Mouse (Mus musculus): ENCODE results near the gene Ackr3. TPM values are rescaled to one million over a fixed set of nuclear protein-coding genes. Genes with fewer than 3 reads are reported as not detected.
A peak's percentile ranks its signal among the peaks of the same experiment; 100 is the strongest.

Ackr3 gene
- polyA plus RNA-seq, 1 experiment from 2014 or later, result 51.0 TPM

GRCm38 (mm10) chr1:90209069-90209468 is 5.3 kb downstream of the Ackr3 start:
- ATAC-seq (ENCODE audit: insufficient number of reproducible peaks, insufficient read depth, low FRiP score, low read depth), result no peak
- Histone ChIP-seq H3K27ac (replicated peaks in 1 of 2; ENCODE audit: control insufficient read depth in 1 of 2, insufficient read depth in 1 of 2, low read depth in 2 of 2, low read length in 2 of 2) (no peak overlapping the region; a peak in 1 of 4 replicates), H3K36me3 (ENCODE audit: control insufficient read depth, insufficient read depth, low read length) (peaks cover 11% of the 10 kb centered on the region; the same call in 1 of the 2 replicates), H3K27me3 (ENCODE audit: control insufficient read depth, insufficient read depth, low read length) (no peaks in the 10 kb centered on the region), H3K4me3 (ENCODE audit: control insufficient read depth in 1 of 2, insufficient read depth in 1 of 2, low read depth in 1 of 2, low read length in 2 of 2) (peak overlapping the region in 1 of 2 experiments; percentile 47; a peak in 1 of 4 replicates), H3K9ac (ENCODE audit: low read length) (0 out of 2 replicates have a peak overlapping the region, but pooled peaks have one; percentile 38), H3K4me2 (ENCODE audit: low read length) (peak overlapping the region; percentile 65), H3K9me3 (ENCODE audit: control insufficient read depth, low read length) (no peaks in the 10 kb centered on the region), H3K4me1 (ENCODE audit: control insufficient read depth in 2 of 2, insufficient read depth in 2 of 2, low read length in 2 of 2) (peaks cover 15 to 25% of the 10 kb centered on the region in 2 experiments)
- WGBS, result 78% methylated on average over 5 of the region's 5 CpGs

GRCm38 (mm10) chr1:90209741-90210140 is 6.0 kb downstream of the Ackr3 start:
- H3K9ac ChIP-seq (ENCODE audit: low read length), result no peak overlapping the region

GRCm38 (mm10) chr1:90210346-90210745 is 6.6 kb downstream of the Ackr3 start:
- H3K9me3 ChIP-seq (ENCODE audit: control insufficient read depth, low read length), result no peaks in the 10 kb centered on the region
- peaks cover 12 to 25% of the 10 kb centered on the region in 2 experiments for H3K4me1 ChIP-seq (ENCODE audit: control insufficient read depth in 2 of 2, insufficient read depth in 2 of 2, low read length in 2 of 2)
- H3K27me3 ChIP-seq (ENCODE audit: control insufficient read depth, insufficient read depth, low read length), result no peaks in the 10 kb centered on the region
- 67% methylated on average over 6 of the region's 6 CpGs for WGBS
- H3K9ac ChIP-seq (ENCODE audit: low read length), result no peak overlapping the region
- peak overlapping the region; percentile 65 for H3K4me2 ChIP-seq (ENCODE audit: low read length)
- H3K36me3 ChIP-seq (ENCODE audit: control insufficient read depth, insufficient read depth, low read length), result peaks cover 18% of the 10 kb centered on the region
- H3K4me3 ChIP-seq (ENCODE audit: control insufficient read depth in 1 of 2, insufficient read depth in 1 of 2, low read depth in 1 of 2, low read length in 2 of 2), result no peak overlapping the region
- H3K27ac ChIP-seq (replicated peaks in 1 of 2; ENCODE audit: control insufficient read depth in 1 of 2, insufficient read depth in 1 of 2, low read depth in 2 of 2, low read length in 2 of 2), result no peak overlapping the region; a peak in 1 of 4 replicates
- no peak for ATAC-seq (ENCODE audit: insufficient number of reproducible peaks, insufficient read depth, low FRiP score, low read depth)

More at GRCm38 (mm10) chr1:90209741-90210140, 6.0 kb downstream of the Ackr3 start:
- Histone ChIP-seq H3K4me2 (ENCODE audit: low read length) (peak overlapping the region; percentile 65), H3K36me3 (ENCODE audit: control insufficient read depth, insufficient read depth, low read length) (peaks cover 18% of the 10 kb centered on the region), H3K9me3 (ENCODE audit: control insufficient read depth, low read length) (no peaks in the 10 kb centered on the region), H3K4me3 (ENCODE audit: control insufficient read depth in 1 of 2, insufficient read depth in 1 of 2, low read depth in 1 of 2, low read length in 2 of 2) (no peak overlapping the region), H3K4me1 (ENCODE audit: control insufficient read depth in 2 of 2, insufficient read depth in 2 of 2, low read length in 2 of 2) (peaks cover 12 to 25% of the 10 kb centered on the region in 2 experiments), H3K27ac (replicated peaks in 1 of 2; ENCODE audit: control insufficient read depth in 1 of 2, insufficient read depth in 1 of 2, low read depth in 2 of 2, low read length in 2 of 2) (no peak overlapping the region), H3K27me3 (ENCODE audit: control insufficient read depth, insufficient read depth, low read length) (no peaks in the 10 kb centered on the region)
- ATAC-seq (ENCODE audit: insufficient number of reproducible peaks, insufficient read depth, low FRiP score, low read depth), result no peak
- 50% methylated on average over 2 of the region's 2 CpGs for WGBS

GRCm38 (mm10) chr1:90210761-90211160 is 7.0 kb downstream of the Ackr3 start:
- Histone ChIP-seq H3K9me3 (ENCODE audit: control insufficient read depth, low read length) (no peaks in the 10 kb centered on the region), H3K36me3 (ENCODE audit: control insufficient read depth, insufficient read depth, low read length) (peaks cover 23% of the 10 kb centered on the region), H3K4me2 (ENCODE audit: low read length) (peak overlapping the region; percentile 65), H3K9ac (ENCODE audit: low read length) (no peak overlapping the region), H3K27me3 (ENCODE audit: control insufficient read depth, insufficient read depth, low read length) (no peaks in the 10 kb centered on the region), H3K4me3 (ENCODE audit: control insufficient read depth in 1 of 2, insufficient read depth in 1 of 2, low read depth in 1 of 2, low read length in 2 of 2) (no peak overlapping the region), H3K4me1 (ENCODE audit: control insufficient read depth in 2 of 2, insufficient read depth in 2 of 2, low read length in 2 of 2) (peaks cover 12 to 25% of the 10 kb centered on the region in 2 experiments), H3K27ac (replicated peaks in 1 of 2; ENCODE audit: control insufficient read depth in 1 of 2, insufficient read depth in 1 of 2, low read depth in 2 of 2, low read length in 2 of 2) (no peak overlapping the region)
- WGBS, result 53% methylated on average over 4 of the region's 4 CpGs
- ATAC-seq (ENCODE audit: insufficient number of reproducible peaks, insufficient read depth, low FRiP score, low read depth), result no peak

- H3K27ac ChIP-seq (replicated peaks in 1 of 2; ENCODE audit: control insufficient read depth in 1 of 2, insufficient read depth in 1 of 2, low read depth in 2 of 2, low read length in 2 of 2), result no peak overlapping the region
- H3K9me3 ChIP-seq (ENCODE audit: control insufficient read depth, low read length), result no peaks in the 10 kb centered on the region
- H3K36me3 ChIP-seq (ENCODE audit: control insufficient read depth, insufficient read depth, low read length), result peaks cover 28% of the 10 kb centered on the region
- peaks cover 12 to 22% of the 10 kb centered on the region in 2 experiments for H3K4me1 ChIP-seq (ENCODE audit: control insufficient read depth in 2 of 2, insufficient read depth in 2 of 2, low read length in 2 of 2)
- 95% methylated on average over 6 of the region's 6 CpGs for WGBS
- no peaks in the 10 kb centered on the region for H3K27me3 ChIP-seq (ENCODE audit: control insufficient read depth, insufficient read depth, low read length)
- no peak overlapping the region for H3K4me3 ChIP-seq (ENCODE audit: control insufficient read depth in 1 of 2, insufficient read depth in 1 of 2, low read depth in 1 of 2, low read length in 2 of 2)
- H3K9ac ChIP-seq (ENCODE audit: low read length), result no peak overlapping the region
- no peak for ATAC-seq (ENCODE audit: insufficient number of reproducible peaks, insufficient read depth, low FRiP score, low read depth)
- H3K4me2 ChIP-seq (ENCODE audit: low read length), result no peak overlapping the region
Observed at GRCm38 (mm10) chr1:90212376-90212775, 8.6 kb downstream of the Ackr3 start.

GRCm38 (mm10) chr1:90212901-90213300 is 9.1 kb downstream of the Ackr3 start:
- Histone ChIP-seq H3K9me3 (ENCODE audit: control insufficient read depth, low read length) (no peaks in the 10 kb centered on the region), H3K27ac (replicated peaks in 1 of 2; ENCODE audit: control insufficient read depth in 1 of 2, insufficient read depth in 1 of 2, low read depth in 2 of 2, low read length in 2 of 2) (no peak overlapping the region), H3K4me3 (ENCODE audit: control insufficient read depth in 1 of 2, insufficient read depth in 1 of 2, low read depth in 1 of 2, low read length in 2 of 2) (no peak overlapping the region), H3K4me2 (ENCODE audit: low read length) (no peak overlapping the region), H3K4me1 (ENCODE audit: control insufficient read depth in 2 of 2, insufficient read depth in 2 of 2, low read length in 2 of 2) (peaks cover 10 to 17% of the 10 kb centered on the region in 2 experiments), H3K36me3 (ENCODE audit: control insufficient read depth, insufficient read depth, low read length) (peaks cover 28% of the 10 kb centered on the region), H3K9ac (ENCODE audit: low read length) (no peak overlapping the region), H3K27me3 (ENCODE audit: control insufficient read depth, insufficient read depth, low read length) (no peaks in the 10 kb centered on the region)
- 84% methylated on average over 6 of the region's 6 CpGs for WGBS
- no peak for ATAC-seq (ENCODE audit: insufficient number of reproducible peaks, insufficient read depth, low FRiP score, low read depth)

- H3K4me3 ChIP-seq (ENCODE audit: control insufficient read depth in 1 of 2, insufficient read depth in 1 of 2, low read depth in 1 of 2, low read length in 2 of 2), result no peak overlapping the region
- H3K27ac ChIP-seq (replicated peaks in 1 of 2; ENCODE audit: control insufficient read depth in 1 of 2, insufficient read depth in 1 of 2, low read depth in 2 of 2, low read length in 2 of 2), result no peak overlapping the region
- H3K27me3 ChIP-seq (ENCODE audit: control insufficient read depth, insufficient read depth, low read length), result no peaks in the 10 kb centered on the region
- 92% methylated on average over 12 of the region's 12 CpGs for WGBS
- peaks cover 2 to 6% of the 10 kb centered on the region in 2 experiments; a peak in 2 of 4 replicates for H3K4me1 ChIP-seq (ENCODE audit: control insufficient read depth in 2 of 2, insufficient read depth in 2 of 2, low read length in 2 of 2)
- H3K4me2 ChIP-seq (ENCODE audit: low read length), result no peak overlapping the region
- no peak for ATAC-seq (ENCODE audit: insufficient number of reproducible peaks, insufficient read depth, low FRiP score, low read depth)
- H3K9ac ChIP-seq (ENCODE audit: low read length), result no peak overlapping the region
- H3K36me3 ChIP-seq (ENCODE audit: control insufficient read depth, insufficient read depth, low read length), result peaks cover 28% of the 10 kb centered on the region
- H3K9me3 ChIP-seq (ENCODE audit: control insufficient read depth, low read length), result no peaks in the 10 kb centered on the region
Observed at GRCm38 (mm10) chr1:90214021-90214420, 10.2 kb downstream of the Ackr3 start.

GRCm38 (mm10) chr1:90214926-90215325 is 11.1 kb downstream of the Ackr3 start:
- 88% methylated on average over 6 of the region's 6 CpGs for WGBS
- Histone ChIP-seq H3K9ac (ENCODE audit: low read length) (no peak overlapping the region), H3K27me3 (ENCODE audit: control insufficient read depth, insufficient read depth, low read length) (no peaks in the 10 kb centered on the region), H3K4me3 (ENCODE audit: control insufficient read depth in 1 of 2, insufficient read depth in 1 of 2, low read depth in 1 of 2, low read length in 2 of 2) (no peak overlapping the region), H3K4me1 (ENCODE audit: control insufficient read depth in 2 of 2, insufficient read depth in 2 of 2, low read length in 2 of 2) (peaks cover 2 to 3% of the 10 kb centered on the region in 2 experiments; a peak in 1 of 4 replicates), H3K4me2 (ENCODE audit: low read length) (no peak overlapping the region), H3K36me3 (ENCODE audit: control insufficient read depth, insufficient read depth, low read length) (peaks cover 28% of the 10 kb centered on the region), H3K27ac (replicated peaks in 1 of 2; ENCODE audit: control insufficient read depth in 1 of 2, insufficient read depth in 1 of 2, low read depth in 2 of 2, low read length in 2 of 2) (no peak overlapping the region), H3K9me3 (ENCODE audit: control insufficient read depth, low read length) (no peaks in the 10 kb centered on the region)
- ATAC-seq (ENCODE audit: insufficient number of reproducible peaks, insufficient read depth, low FRiP score, low read depth), result no peak
